Mouse (Mus musculus): ENCODE measurements at regions not wholly inside any gene's neighbourhood (a gene's known extent, or its start where the extent isn't known, plus 50 kb on each side); places are given as distances from the start of the nearest gene placed in this dataset.

DNA sequence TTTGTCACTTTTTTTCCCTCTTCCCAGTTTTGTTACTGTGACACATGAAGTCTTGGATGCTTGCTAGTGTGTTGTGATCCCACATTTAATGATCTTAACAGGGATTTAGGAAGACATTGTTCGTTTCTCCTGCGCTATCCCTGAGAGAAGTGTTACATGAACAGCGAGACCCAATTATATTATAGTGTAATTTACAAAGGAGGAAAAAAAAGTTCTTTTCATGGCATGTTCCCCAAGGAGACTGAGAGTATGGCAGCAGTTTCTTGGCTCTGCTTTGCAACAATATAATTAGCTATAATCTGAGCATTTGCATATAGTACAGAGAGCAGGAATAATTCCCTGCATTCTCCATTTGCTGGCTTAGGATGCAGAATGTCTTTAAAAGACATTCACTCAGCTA, 168.6 kb downstream of the Insc start:
- DNase-seq (ENCODE audit: low spot score): no peak

DNA sequence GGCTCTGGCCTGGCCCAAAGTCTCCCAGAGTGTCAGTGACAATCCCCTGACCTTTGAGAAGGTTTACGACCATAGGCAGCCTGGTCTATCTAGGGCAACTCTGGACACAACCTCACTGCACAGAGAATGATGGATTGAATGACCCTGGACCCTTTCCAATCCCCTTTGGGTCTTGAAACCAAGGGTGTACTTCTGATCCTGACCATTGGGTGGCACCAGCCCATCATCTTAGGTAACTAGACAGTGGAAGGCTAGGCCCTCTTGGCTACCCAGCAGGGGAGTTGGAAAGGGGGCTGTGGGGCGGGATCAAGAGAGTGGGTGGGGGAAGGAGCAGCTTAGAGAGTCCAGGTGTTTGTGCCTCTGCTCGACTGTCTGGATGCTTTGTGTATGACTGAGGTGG, 178.7 kb downstream of the Insc start:
- peak; percentile 74 for DNase-seq (ENCODE audit: low spot score)

DNA sequence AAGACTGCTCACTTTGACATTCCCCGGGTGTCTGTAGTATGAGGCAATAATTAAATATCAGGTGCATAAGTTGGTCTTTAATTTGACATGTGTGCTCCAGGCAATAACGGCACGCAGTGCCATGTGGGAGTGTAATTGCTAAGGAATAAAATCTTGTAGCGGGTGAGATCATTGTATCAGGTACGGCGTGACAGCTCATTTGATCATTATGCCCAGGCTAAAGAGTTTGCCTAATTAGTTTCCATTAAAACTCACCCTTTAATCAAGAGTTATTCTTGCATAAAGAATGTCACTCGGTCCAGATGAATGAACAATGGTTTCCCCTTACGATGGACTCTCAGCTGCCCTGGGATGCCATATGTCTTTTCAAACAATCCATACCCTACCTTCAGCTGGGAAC, 190.4 kb downstream of the Insc start:
- DNase-seq (ENCODE audit: low spot score): no peak

DNA sequence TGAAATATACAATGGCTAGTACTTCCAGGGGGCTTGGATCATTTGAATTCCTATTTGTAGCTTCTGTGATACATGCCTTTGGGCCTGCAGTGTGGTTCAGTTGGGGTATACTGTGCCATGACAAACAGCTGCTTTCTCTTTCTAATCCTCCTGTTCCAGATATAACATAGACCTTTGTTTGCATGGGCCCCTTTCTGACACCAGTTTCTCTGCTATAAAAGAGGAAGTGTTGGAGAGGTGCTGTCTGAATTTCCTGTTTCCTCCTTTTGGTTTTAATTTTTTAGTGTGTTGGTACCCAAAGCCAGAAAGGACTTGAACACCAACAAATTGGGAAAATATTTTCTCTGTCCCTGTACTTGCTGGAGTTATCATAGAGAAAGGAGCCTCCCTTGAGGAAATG, 207.3 kb downstream of the Insc start:
- no peak for DNase-seq (ENCODE audit: low spot score)

DNA sequence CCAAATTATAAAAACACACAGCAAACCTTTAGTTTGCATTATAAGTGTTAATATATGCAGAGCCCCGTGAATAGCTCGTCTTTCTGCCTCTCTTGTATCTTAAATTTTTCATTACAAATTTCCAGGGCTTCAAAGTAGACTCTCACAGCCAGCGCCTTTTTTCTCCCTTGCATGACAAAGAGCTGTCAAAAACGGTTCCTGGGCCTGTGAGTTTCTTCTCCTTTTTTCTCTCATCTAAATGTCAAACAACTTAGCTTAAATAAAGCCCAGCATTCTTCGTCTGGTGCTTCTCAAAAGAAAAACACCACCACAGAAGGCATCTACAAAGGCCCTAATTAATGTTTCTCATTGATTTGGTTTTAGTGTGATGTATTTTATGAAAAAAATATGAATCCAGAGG, 219.7 kb downstream of the Insc start:
- no peak for DNase-seq (ENCODE audit: low spot score)

DNA sequence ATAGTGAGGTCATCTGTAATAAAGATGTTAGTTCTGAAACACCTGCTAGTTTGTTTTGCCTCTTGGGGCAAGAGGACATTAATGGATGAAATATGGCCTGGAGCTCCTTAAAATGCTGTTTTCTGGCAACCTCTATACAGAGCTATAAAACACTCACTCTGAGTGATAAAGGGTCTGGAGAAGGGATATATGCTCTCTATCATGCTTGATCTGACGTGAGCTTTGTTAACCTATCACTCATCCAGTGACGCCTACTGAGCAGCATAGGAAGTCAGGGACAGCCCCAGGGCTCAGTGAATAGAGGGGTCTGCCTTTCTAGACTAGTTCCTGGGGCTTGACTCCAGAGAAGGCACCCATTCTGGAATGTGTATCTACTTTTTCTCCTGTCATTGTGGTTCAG, 222.4 kb downstream of the Insc start:
- DNase-seq (ENCODE audit: low spot score): no peak

DNA sequence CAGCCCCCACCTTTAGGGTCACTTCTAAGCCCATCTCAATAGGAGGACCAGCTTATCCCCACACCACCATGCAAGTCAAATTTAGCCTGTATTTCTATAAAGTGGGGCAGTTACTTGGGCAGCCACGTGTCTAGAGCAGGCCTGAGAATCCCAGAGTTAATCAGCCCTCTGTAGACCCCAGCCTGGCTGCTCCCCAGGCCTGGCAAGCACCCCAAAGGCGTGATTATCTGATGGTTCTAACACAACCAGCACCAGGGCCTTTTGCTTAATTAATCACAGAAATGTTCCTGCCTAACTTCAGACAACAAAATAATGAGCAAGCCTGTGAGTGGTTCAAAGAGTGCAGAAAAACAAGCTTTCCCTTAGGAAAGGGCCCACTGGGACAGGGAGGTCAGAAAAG, 243.0 kb downstream of the Insc start:
- DNase-seq (ENCODE audit: low spot score): no peak

DNA sequence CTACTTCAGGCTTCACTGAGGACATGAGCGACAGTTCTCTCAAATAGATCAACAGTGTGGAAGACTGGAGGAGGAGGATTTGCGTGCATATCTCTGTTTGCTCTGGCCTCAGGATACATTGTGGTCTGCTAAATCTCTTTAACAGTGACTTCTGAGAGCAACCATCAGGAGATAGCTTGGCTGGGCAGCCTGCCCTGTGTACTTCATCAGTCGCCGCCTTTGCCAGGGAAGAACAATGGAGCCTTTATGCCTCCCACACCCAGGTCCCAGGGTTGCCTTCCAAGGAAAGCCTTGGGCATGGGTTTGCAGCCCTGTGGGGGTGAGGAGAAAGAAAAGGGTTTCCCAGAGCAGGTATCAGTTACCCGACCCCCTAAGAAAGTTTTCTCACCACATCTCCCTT, 247.8 kb downstream of the Insc start:
- DNase-seq (ENCODE audit: low spot score): peak; percentile 6

DNA sequence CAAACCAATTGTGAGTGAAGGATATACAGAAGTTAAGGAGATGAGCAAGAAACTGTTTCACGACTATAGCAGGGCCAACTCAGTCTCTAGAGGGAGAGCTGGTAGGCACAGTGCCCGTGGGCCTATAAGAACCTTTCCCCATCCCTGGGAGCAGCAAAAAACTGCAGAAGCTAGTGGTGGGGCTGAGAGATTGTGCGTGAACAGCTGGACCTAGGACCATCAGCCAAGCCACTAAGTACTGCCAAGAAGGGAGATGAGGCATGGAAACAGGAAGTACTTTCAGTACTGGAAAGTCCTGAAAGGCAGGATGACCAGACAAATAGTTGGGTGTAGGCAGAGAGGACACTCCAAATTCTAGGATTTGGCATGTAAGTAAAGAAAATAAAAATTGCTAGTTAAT, 248.9 kb downstream of the Insc start:
- no peak for DNase-seq (ENCODE audit: low spot score)

DNA sequence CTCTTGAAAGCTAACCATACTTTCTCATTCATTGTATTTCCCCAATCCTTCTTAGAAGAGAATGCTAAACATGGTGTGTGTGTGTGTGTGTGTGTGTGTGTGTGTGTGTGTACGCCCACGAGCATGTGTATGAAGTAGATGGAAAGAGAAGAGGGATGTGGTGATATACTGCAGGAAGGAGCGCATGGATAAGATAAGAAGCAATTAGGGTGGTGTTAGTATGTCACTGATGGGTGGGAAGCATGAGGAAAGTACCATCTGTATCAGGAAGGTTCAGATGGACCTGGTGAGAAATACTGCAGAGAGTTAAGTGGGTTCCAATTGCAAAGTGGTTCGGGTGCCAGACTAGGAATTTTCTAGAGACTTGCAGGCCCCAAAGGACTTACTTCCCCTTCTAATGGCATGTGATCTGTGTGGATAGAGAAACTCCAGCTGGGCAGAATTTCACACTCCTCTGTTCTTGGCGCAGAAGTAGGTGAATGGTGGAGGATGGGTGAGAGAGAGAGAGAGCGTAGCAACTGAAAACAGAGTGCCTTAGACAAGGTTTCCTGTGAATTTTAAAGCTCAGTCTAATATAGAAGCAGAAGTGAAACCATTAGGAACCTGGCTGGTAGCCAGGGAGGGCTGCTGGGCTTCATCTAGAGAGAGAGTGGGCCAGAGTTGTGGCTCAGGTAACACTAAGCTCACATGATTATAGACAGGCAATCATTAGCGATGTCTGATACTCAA, 257.5 kb downstream of the Insc start:
- peak; percentile 13 for DNase-seq (ENCODE audit: low spot score)

DNA sequence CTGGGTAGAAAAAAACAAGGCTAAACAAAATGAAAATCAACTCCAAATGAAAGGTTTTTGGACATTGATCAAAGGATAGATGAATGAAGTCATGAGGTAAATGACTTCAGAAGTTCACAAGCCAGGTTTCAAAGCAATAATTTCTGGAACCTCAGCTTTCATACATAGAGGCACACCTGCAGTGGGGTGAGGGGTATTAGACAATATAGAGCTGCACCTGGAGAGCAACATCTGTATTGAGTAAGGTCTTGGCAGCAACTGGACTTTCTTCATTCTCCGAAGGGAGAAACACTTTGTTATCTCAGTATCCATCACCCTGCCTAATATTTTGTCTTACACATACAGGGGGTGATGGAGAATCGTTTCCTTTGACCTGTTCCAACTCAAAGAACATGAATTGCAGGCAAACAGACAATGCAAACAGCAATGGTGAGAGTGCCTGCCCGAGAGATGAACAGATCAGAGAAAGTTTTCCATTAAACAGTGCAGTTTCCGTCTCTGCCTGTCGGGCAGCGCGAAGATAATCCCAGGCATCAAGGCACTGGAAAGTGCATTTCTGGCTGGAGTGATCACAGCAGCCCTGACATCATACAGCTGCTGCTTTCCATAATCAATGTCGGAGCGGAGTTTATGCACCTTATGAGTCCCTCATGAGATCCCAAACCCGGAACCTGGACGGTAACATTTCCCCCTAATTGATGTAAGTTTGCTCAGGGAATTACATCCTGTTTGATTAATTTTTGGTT, 270.9 kb downstream of the Insc start:
- DNase-seq (ENCODE audit: low spot score): no peak

DNA sequence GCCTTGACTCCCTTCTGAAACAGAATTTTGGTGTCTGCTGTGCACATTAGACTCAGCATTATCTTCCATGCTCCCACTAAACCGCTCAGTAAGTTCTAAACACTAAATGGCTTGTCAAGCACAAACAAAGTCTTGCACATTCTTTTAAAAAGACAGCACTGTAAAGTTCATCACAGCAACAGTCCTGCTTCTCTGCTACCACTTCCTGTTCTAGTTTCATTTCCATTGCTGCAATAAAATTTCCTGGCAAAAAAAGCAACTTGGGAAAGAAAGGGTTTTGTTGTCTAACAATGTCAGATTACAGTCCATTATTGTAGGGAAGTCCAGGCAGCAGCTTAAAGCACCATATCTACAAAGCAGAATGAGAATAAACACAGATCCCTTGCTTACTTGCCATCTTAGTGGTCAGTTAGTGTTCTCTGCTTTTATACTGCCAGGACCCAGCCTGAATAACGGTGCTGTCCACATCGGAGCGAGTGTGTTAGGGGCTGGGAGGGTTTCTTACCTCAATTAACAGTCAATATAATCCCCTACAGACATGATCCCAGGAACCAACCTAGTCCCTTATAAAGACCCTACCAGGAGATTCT, 276.0 kb downstream of the Insc start:
- DNase-seq (ENCODE audit: low spot score): no peak

DNA sequence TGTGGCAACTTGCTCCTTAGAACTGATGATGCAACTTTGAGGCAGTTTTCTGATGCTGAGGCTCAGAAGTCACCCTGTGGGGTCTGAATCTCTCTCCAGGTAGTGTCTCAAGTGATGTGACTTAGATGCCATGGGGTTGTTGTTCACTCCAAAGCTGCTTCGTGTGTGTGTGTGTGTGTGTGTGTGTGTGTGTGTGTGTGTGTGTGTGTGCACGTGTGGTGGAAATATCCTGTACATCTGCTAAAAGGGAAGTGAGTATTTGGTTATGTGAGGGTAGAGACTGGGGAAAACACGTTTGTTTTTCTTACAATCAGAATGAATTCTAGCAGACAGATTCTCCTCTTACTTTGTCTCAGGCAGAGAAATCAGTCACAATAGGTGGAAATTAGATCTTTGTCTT, 276.5 kb downstream of the Insc start:
- no peak for DNase-seq (ENCODE audit: low spot score)

DNA sequence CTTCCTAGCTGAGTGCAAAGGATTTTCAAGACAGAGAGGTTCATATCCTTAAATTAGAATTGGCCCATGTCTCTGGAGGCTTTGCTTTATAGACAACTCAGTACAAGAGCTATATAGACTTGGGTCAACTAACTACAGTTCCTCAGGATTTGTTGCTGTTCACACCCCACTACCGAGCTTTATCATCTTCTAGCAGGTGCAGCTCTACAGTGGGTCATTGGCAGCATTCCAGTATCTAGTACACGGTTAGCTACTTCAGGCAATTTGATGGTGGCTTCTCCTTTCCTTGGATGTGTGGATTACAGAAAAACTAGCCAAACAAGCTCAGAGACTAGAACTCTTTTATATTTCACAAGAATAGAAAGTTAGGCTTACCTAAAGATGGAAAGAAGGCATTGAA, 282.3 kb downstream of the Insc start:
- DNase-seq (ENCODE audit: low spot score): no peak

DNA sequence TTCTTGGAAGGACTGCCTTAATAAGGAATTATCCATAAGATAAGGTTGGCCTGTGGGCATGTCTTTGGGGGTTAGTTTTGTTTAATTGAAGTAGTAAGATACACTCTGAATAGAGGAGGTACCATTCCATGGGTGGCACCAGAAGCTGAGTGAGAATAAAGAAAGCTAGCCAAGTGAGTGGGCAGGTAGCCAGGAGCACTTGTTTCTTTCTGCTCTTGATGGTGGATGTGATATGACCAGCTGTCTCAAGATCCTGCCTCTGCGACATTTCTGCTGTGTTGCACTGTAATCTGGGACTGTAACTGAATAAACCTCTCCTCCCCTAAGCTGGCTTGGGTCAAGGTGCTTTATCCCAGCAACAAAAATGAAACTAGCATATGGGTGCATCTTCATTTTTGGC, 284.2 kb downstream of the Insc start:
- DNase-seq (ENCODE audit: low spot score): peak; percentile 3

DNA sequence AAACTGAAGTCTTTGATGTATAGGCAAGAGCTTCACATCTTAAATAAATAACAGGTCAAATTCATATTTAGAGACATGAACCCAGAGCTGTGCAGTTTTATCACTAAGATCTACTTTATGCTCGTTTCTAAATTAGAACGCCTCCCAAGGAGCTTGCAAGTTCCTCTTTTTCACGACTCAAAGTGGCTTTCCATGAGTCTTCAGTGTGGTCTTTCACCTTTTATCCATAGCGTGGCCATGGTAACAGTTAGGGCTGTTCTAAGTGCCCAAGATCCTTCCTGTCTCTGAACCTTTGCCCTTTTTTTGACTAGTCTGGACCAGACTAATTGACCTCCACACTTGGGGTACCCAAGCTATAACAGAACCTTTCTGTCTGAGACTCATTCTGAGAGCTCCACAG, 290.5 kb downstream of the Insc start:
- no peak for DNase-seq (ENCODE audit: low spot score)

DNA sequence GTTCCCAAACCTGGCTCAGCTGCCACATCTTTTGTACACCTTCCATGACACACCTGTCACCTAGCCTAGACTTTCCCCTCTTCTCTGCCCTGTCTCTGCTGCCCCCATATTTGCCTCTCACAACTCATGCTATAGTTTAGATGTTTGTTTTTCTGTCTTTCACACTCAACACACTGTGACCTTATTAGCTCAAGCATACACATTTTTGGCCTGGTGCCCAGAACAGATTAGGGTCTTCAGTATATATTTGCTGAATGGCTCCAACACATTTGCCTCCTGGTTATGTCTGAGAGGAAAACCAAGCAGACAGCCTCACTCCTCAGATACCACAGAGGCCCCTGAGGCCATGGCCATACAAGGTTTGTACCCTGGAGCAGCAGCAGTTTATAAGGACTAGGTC, 312.0 kb downstream of the Insc start:
- no peak for DNase-seq (ENCODE audit: low spot score)

DNA sequence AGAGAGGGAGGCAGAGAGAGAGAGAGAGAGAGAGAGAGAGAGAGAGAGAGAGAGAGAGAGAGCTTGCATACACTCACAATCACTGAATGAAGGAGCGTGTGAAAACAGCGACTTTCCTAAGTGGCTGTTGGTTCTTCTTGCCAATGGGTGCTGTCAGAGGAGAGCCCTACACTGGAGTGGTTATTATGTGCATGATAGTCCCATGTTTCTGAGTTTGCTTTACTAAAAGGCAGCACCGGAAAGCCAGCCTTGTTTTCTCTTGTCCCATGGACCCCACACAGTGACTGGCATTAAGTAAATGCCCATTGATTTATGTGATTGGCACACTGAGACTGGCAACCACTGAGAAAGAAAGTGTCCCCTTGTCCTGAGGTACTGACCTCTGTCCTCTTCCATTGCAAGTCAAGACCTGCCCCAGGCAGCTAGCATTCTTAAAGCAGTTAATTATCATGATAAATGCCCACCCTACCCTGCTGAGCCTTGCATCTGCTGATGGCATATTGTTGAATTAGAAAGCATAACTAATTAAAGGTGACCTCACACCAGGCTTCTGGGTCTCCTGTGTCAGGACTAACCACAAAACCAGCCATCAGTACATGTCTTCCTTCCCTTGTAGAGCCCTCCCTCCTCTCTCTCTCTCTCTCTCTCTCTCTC, 313.6 kb downstream of the Insc start:
- no peak for DNase-seq (ENCODE audit: low spot score)

DNA sequence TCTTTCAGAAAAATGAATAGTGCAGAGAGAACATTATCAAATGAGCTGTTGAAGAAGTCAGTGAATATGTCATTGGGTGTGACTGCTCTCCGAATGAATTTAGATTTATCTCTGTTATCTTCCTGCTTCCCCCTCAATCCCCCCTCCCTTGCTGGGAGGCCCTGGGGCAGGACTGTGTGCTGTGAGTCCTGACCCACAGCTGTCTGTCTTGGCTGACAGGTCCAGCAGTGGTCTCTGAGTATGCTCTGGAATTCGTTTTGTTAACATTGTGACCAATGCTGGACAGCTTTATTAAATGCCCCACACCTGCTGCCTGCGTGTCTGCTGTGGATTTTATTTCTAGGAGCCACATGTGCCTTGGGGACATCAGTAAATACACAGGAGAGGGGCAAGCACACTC, 314.2 kb downstream of the Insc start:
- no peak for DNase-seq (ENCODE audit: low spot score)

DNA sequence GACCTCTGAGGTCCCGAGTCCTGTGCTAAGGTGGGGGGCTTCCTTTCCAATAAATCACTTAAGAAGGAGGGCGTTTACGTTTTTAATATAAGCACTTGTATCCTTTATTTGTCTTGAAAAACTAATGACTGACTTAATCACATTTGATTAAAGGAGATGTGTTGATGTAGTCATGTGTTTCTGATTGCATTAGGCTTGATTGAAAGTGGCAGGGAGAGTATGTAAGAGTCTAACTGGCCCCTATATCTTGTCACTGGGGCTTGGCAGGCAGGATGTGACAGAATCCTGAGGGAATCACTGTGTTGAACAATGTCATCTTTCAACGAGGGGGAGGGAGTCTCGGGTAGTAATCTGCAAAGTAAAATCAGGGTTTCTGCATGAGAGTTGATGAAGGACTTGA, 316.7 kb downstream of the Insc start:
- no peak for DNase-seq (ENCODE audit: low spot score)

DNA sequence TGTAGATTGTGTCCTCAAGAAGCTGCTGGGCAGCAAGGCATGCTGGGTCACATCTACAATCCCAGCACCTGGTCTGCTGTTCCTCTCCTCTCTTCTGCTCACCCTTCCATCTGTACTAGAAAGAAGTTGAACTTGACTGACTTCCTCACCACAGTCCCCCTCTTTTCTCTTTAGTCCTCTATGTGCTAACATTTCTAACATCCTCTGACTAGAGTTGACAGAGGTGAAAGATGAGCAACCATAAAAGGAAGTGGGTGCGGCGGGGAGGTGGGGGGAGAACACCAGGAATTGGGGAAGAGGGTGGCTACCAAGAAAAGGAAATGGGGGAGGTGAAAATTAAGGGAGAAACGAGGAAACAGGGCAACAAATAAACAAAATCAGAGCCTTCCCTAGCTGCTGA, 319.3 kb downstream of the Insc start:
- no peak for DNase-seq (ENCODE audit: low spot score)

DNA sequence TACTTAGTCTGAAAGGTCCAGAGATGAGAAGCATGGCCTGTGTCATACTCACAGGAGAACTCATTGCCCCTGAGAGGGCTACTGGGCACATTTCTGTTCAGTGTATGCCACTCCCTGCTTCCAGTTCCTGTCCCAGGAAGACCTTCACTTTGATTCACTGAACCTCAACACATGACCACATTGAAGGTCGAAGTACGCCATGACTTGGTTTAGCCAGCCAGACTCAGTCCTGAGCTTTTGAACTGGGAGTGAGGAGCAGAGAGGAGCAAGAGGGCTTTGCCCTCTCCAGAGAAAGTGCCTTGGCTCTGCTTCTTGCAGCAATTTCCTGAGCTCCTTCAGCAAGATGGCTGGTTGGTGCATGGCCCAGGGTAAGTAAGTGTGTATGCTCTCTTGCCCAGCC, 324.1 kb downstream of the Insc start:
- no peak for DNase-seq (ENCODE audit: low spot score)

DNA sequence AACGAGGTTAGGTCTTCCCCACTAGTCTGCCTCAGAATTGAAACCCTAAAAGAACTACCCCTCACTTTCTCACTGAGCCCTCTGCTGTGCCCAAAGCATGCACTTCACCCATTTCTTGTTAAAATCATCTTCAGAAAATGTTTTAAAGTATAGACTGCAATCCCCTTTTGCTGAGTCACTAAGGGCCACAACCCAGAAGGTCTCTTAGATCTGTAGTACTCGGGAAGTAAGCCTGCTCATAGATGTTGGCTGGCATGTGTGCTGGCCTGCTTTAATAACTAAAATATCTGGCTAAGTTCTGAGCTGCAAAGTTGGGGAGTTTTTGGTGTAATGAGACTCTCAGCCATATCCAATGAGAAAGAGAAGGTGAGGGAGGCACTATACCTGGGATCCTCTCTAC, 329.9 kb downstream of the Insc start:
- no peak for DNase-seq (ENCODE audit: low spot score)

Measured in layer of hippocampus, adult 11-12 months (tissue).